Mouse (Mus musculus) heart, adult 2 months (tissue): ENCODE measurements at regions not wholly inside any gene's neighbourhood (a gene's known extent, or its start where the extent isn't known, plus 50 kb on each side); places are given as distances from the start of the nearest gene placed in this dataset.

Source experiments
- DNase-seq, 2 experiments: peaks; one replicate each; pipeline ENCODE4 v3.0.0; 2021
- H3K27ac ChIP-seq: fragments of 200-600 bp; 2 replicates; pipeline ENCODE4 v1.8.1; 2022
- H3K27me3 ChIP-seq: fragments of 200-500 bp; 2 replicates; pipeline ENCODE4 v1.6.1; 2012; ENCODE audit warnings: mild to moderate bottlenecking, low read length, inconsistent platforms, mixed read lengths; ENCODE audit not compliant: control insufficient read depth, insufficient read depth
- H3K36me3 ChIP-seq: fragments of 200-500 bp; 2 replicates; pipeline ENCODE4 v1.6.1; 2012; ENCODE audit warnings: low read length, inconsistent platforms; ENCODE audit not compliant: control insufficient read depth, insufficient read depth
- H3K4me1 ChIP-seq: fragments of 200-500 bp; 2 replicates; pipeline ENCODE4 v1.6.1; 2011; ENCODE audit warnings: low read length; ENCODE audit not compliant: control insufficient read depth, insufficient read depth
- H3K4me3 ChIP-seq: fragments of 200-600 bp; 2 replicates; pipeline ENCODE4 v1.8.1; 2022
- H3K79me2 ChIP-seq: fragments of 200-500 bp; replicated peaks from 2 replicates; pipeline ENCODE4 v1.6.1; 2012; ENCODE audit warnings: mild to moderate bottlenecking, inconsistent platforms, low read length, moderate library complexity, mixed read lengths; ENCODE audit not compliant: control insufficient read depth, insufficient read depth
- H3K9ac ChIP-seq: fragments of 200-500 bp; 2 replicates; pipeline ENCODE4 v1.6.1; 2012; ENCODE audit warnings: low read depth, mild to moderate bottlenecking, control low read depth, inconsistent platforms, low read length, mixed read lengths
- CTCF ChIP-seq: fragments of 200-600 bp; IDR thresholded peaks from 2 replicates; pipeline ENCODE4 v1.8.1; 2022; ENCODE audit warnings: antibody characterized with exemption, mild to moderate bottlenecking, moderate library complexity
- EP300 ChIP-seq: fragments of 200-500 bp; IDR thresholded peaks from 2 replicates; pipeline ENCODE4 v1.6.1; 2011; ENCODE audit warnings: low read depth, low read length, control low read depth; ENCODE audit not compliant: insufficient read depth
- POLR2A ChIP-seq: fragments of 200-500 bp; IDR thresholded peaks from 2 replicates; pipeline ENCODE4 v1.6.1; 2011; ENCODE audit warnings: mild to moderate bottlenecking, low read depth, low read length, control low read depth; ENCODE audit not compliant: insufficient read depth
- WGBS: fragments of 180-500 bp; shearing (Covaris S2); methylation state at CpG from one replicate; pipeline ENCODE4 v1.1.7; 2018; 5-methylcytosine and 5-hydroxymethylcytosine counted together
- intact Hi-C: fragments of 180-260 bp; cut with DNase I; formaldehyde crosslinking; loops from one replicate; pipeline ENCODE4 v1.15.1; 2025

DNA sequence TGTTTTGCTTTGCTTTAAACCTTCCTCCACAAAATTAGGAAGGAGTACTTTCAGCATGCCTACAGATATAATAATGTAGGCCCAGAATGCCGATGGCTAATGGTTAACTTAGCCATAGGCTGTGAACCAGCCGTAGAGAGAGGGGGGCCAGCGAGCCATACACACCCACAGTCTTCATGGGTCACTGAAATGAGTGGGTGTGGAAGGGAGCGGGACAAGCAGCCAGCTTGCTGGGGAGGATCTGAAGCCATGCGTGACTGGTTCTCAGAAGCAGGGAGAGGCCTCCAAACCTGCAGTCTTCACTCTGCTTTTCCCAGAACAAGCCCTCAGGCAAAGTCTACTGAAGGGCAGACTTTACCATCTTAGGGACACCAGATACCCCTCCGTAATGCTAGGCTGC, 50.8 kb upstream of the Ptpn13 start:
- peaks cover 9% of the 10 kb centered on the region for H3K4me1 ChIP-seq
- no peaks in the 10 kb centered on the region for H3K79me2 ChIP-seq
- TF ChIP-seq EP300 (no peak), CTCF (no peak), POLR2A (no peak)
- no peak overlapping the region for H3K9ac ChIP-seq
- peaks cover 5% of the 10 kb centered on the region for H3K27me3 ChIP-seq
- intact Hi-C loops = no loop called here
- no peak overlapping the region for H3K27ac ChIP-seq
- WGBS = 89% methylated on average over 6 of the region's 6 CpGs
- peaks cover 2% of the 10 kb centered on the region; the same call in 1 of the 2 replicates for H3K36me3 ChIP-seq
- no peak for DNase-seq
- no peak overlapping the region for H3K4me3 ChIP-seq

DNA sequence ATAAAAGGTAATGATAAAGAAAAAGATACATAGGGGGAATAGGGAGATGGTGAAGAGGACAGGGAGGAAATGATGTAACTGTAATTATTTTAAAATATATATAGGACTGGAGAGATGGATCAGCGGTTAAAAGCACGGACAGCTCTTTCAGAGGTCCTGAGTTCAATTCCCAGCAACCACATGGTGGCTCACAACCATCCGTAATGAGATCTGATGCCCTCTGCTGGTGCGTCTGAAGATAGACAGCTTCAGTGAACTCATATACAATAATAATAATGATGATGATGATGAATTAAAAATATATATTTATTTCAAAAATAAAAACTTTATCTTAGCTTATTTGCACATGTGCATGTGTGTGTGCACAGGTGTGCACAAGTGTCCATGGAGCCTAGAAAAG, 51.9 kb upstream of the Ptpn13 start:
- TF ChIP-seq CTCF (0 out of 2 replicates have a peak, but pooled peaks have one; percentile 11), POLR2A (no peak), EP300 (no peak)
- H3K27ac ChIP-seq = no peak overlapping the region
- no peak for DNase-seq
- intact Hi-C loops = no loop called here
- 92% methylated on average over 4 of the region's 4 CpGs for WGBS
- peaks cover 2% of the 10 kb centered on the region; the same call in 1 of the 2 replicates for H3K36me3 ChIP-seq
- no peaks in the 10 kb centered on the region for H3K79me2 ChIP-seq
- no peak overlapping the region for H3K4me3 ChIP-seq
- peaks cover 5% of the 10 kb centered on the region for H3K27me3 ChIP-seq
- no peak overlapping the region for H3K9ac ChIP-seq
- H3K4me1 ChIP-seq = peaks cover 7% of the 10 kb centered on the region

DNA sequence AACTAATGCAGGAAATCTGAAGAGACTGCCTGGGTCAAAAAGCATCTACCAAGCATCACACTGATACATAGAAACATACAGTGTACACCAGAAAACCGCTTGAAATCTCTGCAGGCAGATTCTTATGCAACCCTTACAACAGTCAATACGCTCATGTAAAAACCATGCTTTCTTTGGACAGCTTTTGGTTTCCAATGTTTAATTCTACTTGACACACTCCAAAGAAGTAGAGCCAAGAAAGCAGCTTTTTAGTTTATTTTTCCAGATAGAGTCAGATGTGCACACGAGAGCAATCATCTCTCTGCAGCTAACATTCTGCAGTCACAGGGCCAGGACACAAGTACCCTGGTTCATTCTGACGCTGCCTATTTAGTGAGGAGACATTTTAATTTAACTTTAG, 54.5 kb upstream of the Ptpn13 start:
- H3K79me2 ChIP-seq = no peaks in the 10 kb centered on the region
- no peak for DNase-seq
- H3K9ac ChIP-seq = no peak overlapping the region
- intact Hi-C loops = no loop called here
- no peak overlapping the region for H3K4me3 ChIP-seq
- no peaks in the 10 kb centered on the region for H3K4me1 ChIP-seq
- 66% methylated on average over 4 of the region's 4 CpGs for WGBS
- TF ChIP-seq POLR2A = no peak
- TF ChIP-seq EP300 = no peak
- TF ChIP-seq CTCF = no peak
- no peak overlapping the region for H3K27ac ChIP-seq
- peaks cover 3% of the 10 kb centered on the region for H3K27me3 ChIP-seq
- H3K36me3 ChIP-seq = no peaks in the 10 kb centered on the region

DNA sequence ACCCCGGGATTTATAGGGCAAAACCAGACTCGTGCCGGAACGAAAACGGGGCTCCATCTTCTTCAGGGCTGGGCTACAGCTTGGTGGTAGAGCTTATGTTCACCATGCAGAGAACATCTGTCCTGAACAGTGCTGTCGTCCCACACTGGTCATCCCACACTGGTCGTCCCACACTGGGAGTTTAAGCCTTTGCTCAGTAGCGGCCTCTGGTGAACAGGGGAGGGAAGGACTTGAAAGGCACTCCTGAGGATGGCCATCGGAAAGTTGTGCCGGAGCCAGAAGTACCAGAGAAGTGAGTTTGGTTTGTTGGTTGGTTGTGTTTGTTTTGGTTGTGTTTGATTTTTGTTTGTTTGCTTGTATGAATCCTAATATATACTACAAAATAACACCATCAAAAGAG, 56.0 kb upstream of the Ptpn13 start:
- H3K27me3 ChIP-seq = peaks cover 6% of the 10 kb centered on the region
- H3K4me1 ChIP-seq = no peaks in the 10 kb centered on the region
- no peaks in the 10 kb centered on the region for H3K79me2 ChIP-seq
- H3K9ac ChIP-seq = no peak overlapping the region
- intact Hi-C loops = no loop called here
- H3K36me3 ChIP-seq = no peaks in the 10 kb centered on the region
- WGBS = 82% methylated on average over 10 of the region's 10 CpGs
- DNase-seq = no peak
- no peak overlapping the region for H3K4me3 ChIP-seq
- no peak overlapping the region for H3K27ac ChIP-seq
- TF ChIP-seq POLR2A (no peak), CTCF (peak; percentile 31)

DNA sequence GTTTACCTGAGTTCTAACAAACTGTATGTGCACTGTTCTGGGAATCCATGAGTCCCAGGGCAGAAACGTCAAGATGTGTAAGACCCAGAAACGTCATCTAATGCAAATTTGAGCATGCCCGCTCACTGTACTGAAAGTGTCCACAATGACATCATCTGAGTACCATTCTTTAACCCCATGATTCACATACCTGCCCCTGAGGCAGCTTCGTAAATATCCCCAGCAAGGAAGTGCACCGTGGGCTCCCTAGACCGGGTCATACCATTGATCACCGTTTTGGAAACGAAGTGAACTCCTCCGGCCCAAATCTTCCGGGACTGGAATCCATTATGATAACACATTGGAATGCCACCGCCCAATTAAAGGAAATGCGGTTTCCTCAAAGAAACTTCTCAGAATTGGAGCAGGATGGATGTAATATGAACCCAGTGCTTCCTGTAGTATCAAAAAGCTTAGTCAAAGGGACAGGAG, 57.8 kb upstream of the Ptpn13 start:
- Histone ChIP-seq H3K4me3 (no peak overlapping the region), H3K36me3 (no peaks in the 10 kb centered on the region), H3K4me1 (no peaks in the 10 kb centered on the region), H3K79me2 (no peaks in the 10 kb centered on the region), H3K27me3 (peaks cover 6% of the 10 kb centered on the region), H3K9ac (no peak overlapping the region), H3K27ac (no peak overlapping the region)
- TF ChIP-seq POLR2A (no peak), EP300 (no peak), CTCF (no peak)
- WGBS = 32% methylated on average over 12 of the region's 12 CpGs
- intact Hi-C loops = no loop called here
- no peak for DNase-seq

DNA sequence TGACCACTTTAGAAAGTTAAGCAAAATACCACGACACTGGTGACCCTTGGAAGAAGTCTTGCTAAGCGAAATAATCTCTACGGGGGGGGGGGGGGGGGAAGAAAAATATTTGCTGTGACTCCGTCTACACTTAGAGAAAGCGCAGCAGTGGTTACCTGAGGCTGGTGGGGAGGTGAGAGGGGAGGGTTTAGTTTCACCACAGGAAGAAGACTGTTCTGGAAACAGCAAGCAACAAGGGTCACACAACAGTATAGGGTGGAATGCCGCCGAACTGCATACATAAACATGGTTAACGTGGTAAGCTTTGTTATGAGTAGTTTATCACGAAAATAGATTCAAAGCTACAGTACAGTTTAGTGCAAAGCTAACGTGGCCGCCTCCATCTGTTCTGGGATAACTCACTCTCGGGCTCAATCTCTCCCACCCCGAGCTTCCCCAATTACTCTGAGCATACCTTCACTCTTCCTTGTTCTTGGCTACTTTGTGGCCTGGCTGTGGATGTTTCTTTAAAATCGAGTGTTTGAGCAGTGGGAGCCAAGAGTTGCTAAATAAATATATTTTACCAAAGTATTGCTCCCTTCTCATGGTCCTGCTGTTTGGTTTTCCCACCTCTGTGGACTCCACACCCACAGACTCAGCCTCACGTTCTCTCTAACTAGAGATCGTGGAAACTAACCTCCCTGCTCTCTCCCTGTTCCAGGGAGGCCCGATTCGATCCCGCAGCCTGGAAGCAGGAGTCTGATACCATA, 59.1 kb upstream of the Ptpn13 start:
- H3K27ac ChIP-seq = no peak overlapping the region
- no peak overlapping the region for H3K4me3 ChIP-seq
- intact Hi-C loops = no loop called here
- no peaks in the 10 kb centered on the region for H3K4me1 ChIP-seq
- H3K36me3 ChIP-seq = no peaks in the 10 kb centered on the region
- WGBS = 89% methylated on average over 19 of the region's 19 CpGs
- H3K9ac ChIP-seq = no peak overlapping the region
- TF ChIP-seq POLR2A (no peak), EP300 (no peak), CTCF (no peak)
- peaks cover 2% of the 10 kb centered on the region; the same call in 1 of the 2 replicates for H3K27me3 ChIP-seq
- DNase-seq = no peak
- no peaks in the 10 kb centered on the region for H3K79me2 ChIP-seq
